Mouse (Mus musculus) myocyte (in vitro differentiated cells): ENCODE results near the gene Smok3c.

Experiments used
- E2F4 ChIP-seq: IDR thresholded peaks from one replicate; pipeline ENCODE4 v1.6.1; 2011; ENCODE audit warnings: mild to moderate bottlenecking, control low read depth, moderate library complexity; ENCODE audit not compliant: insufficient read depth
- MYOD1 ChIP-seq, 3 experiments: IDR thresholded peaks; one replicate each; pipeline ENCODE4 v1.6.1; 2011; ENCODE audit warnings: control low read depth in 2 of 3, low read depth in 2 of 3, mild to moderate bottlenecking in 2 of 3, moderate library complexity in 1 of 3; ENCODE audit not compliant: insufficient read length in 2 of 3, control insufficient read depth in 1 of 3
- POLR2A ChIP-seq: IDR thresholded peaks from one replicate; pipeline ENCODE4 v1.6.1; 2011; ENCODE audit warnings: low read depth, mild to moderate bottlenecking, control low read depth, moderate library complexity; ENCODE audit not compliant: insufficient read length
- POLR2AphosphoS2 ChIP-seq: IDR thresholded peaks from one replicate; pipeline ENCODE4 v1.6.1; 2011; ENCODE audit warnings: low read depth, control low read depth; ENCODE audit not compliant: insufficient read length
- TCF12 ChIP-seq: IDR thresholded peaks from one replicate; pipeline ENCODE4 v1.6.1; 2011; ENCODE audit warnings: mild to moderate bottlenecking, control low read depth; ENCODE audit not compliant: poor library complexity, insufficient read depth, severe bottlenecking
- TCF3 ChIP-seq: IDR thresholded peaks from one replicate; pipeline ENCODE4 v1.6.1; 2011; ENCODE audit warnings: low read depth, control low read depth; ENCODE audit not compliant: insufficient read length
- USF1 ChIP-seq: IDR thresholded peaks from one replicate; pipeline ENCODE4 v1.6.1; 2011; ENCODE audit warnings: low read depth, mild to moderate bottlenecking, control low read depth, moderate library complexity

GRCm38 (mm10) chr5:138016530-138016929 is 36.5 kb upstream of the Smok3c start:
- TF ChIP-seq POLR2A (no peak), TCF12 (no peak), POLR2AphosphoS2 (no peak), MYOD1 (IDR thresholded peaks at IDR 0.05; ENCODE audit: control insufficient read depth in 1 of 3, insufficient read length in 2 of 3, low read depth in 2 of 3) (no peak), E2F4 (no peak), TCF3 (no peak), USF1 (no peak)
